Mouse (Mus musculus) left cerebral cortex, adult 2 months (tissue): ENCODE results near the gene Xrcc5. TPM values are rescaled to one million over a fixed set of nuclear protein-coding genes. Genes with fewer than 3 reads are reported as not detected.

Experiments
- DNase-seq, 2 experiments: peaks; one replicate each; pipeline ENCODE4 v3.0.0; 2021 to 2022; ENCODE audit warnings: low spot score in 2 of 2, mixed read lengths in 1 of 2; ENCODE audit errors: extremely low spot score in 1 of 2
- H3K27ac ChIP-seq: fragments of 200-600 bp; 2 replicates; pipeline ENCODE4 v1.8.1; 2022
- H3K4me3 ChIP-seq: fragments of 200-600 bp; 2 replicates; pipeline ENCODE4 v1.8.1; 2022
- CTCF ChIP-seq: fragments of 200-600 bp; IDR thresholded peaks from 2 replicates; pipeline ENCODE4 v1.8.1; 2022; ENCODE audit warnings: antibody characterized with exemption, mild to moderate bottlenecking, moderate library complexity
- intact Hi-C: fragments of 180-260 bp; cut with DNase I; formaldehyde crosslinking; loops from one replicate; pipeline ENCODE4 v1.15.1; 2025
- total RNA-seq, 2 experiments: library from RNA; stranded (reverse); gene quantifications; 2 replicates each; pipeline ENCODE4 v1.2.3; 2021

The Xrcc5 gene
- total RNA-seq, 2 experiments from 2014 or later = 16.9 to 18.2 TPM

GRCm38 (mm10) chr1:72429107-72429807, 122.0 kb downstream of the Xrcc5 start:
- TF ChIP-seq CTCF = no peak
- no peak overlapping the region for H3K27ac ChIP-seq
- no peak for DNase-seq
- intact Hi-C loops = no loop called here
- H3K4me3 ChIP-seq = no peak overlapping the region

- H3K4me3 ChIP-seq = no peak overlapping the region
- intact Hi-C loops = no loop called here
- no peak for DNase-seq
- no peak for TF ChIP-seq CTCF
- H3K27ac ChIP-seq = no peak overlapping the region
Observed at GRCm38 (mm10) chr1:72432579-72432978, 125.4 kb downstream of the Xrcc5 start.

DNA sequence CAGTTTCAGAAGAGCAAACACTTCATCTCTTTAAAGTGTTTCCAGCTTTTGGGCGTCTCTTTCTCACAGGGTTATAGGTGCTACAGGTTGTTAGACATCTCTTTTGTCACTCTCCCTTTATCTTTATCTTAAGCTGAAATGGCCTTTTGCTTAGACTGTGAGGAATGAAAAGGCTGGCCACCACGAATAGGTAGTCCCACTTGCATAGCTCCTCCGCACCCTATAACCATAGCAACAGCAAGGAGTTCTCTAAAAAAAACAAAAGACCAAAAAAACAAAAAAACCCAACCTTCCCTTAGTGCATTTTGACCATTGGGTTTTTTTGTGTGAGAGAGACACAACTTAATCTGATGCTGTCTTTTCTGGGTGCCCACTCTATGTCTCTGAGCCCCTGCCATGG, 127.3 kb downstream of the Xrcc5 start:
- H3K27ac ChIP-seq = peak overlapping the region; percentile 19; the same call in 1 of the 2 replicates
- DNase-seq = no peak
- intact Hi-C loops = no loop called here
- H3K4me3 ChIP-seq = no peak overlapping the region
- TF ChIP-seq CTCF = no peak

- no peak overlapping the region for H3K4me3 ChIP-seq
- H3K27ac ChIP-seq = no peak overlapping the region
- no peak for TF ChIP-seq CTCF
- intact Hi-C loops = no loop called here
- DNase-seq = no peak
Observed at GRCm38 (mm10) chr1:72436967-72437366, 129.7 kb downstream of the Xrcc5 start.

- Histone ChIP-seq H3K4me3 (no peak overlapping the region), H3K27ac (peak overlapping the region; percentile 15; the same call in 1 of the 2 replicates)
- TF ChIP-seq CTCF = no peak
- DNase-seq = peak; percentile 35 to 36
- intact Hi-C loops = no loop called here
Observed at GRCm38 (mm10) chr1:72439146-72439545, 131.9 kb downstream of the Xrcc5 start.

DNA sequence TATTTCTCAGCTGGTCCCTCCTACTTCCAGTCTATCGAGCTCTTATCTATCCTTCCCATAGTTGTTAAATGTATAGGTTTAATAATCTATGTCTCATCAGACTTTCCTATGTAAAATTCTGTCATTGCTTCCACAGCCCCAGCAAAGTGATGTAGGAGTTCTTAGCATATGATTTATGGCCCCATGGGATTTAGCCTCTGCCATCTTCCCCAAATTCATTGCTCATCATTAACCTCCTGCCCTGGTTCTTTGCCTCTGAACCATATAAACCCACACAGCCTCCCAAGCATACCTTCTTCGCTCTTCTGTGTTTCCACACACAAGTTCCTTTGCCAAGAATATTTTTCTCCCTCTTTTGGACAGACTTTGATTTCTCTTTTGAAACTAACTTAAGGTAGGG, 135.5 kb downstream of the Xrcc5 start:
- no peak for DNase-seq
- no peak for TF ChIP-seq CTCF
- Histone ChIP-seq H3K4me3 (no peak overlapping the region), H3K27ac (no peak overlapping the region)
- intact Hi-C loops = no loop called here

Other genes with a start within 250 kb of the Xrcc5 start
- gene Mreg, start 95.1 kb upstream of the Xrcc5 start, total RNA-seq = 1 to 10 TPM; 4.1 to 4.9 TPM
- gene Pecr, start 23.1 kb upstream of the Xrcc5 start, total RNA-seq = 1 to 10 TPM; 4.8 to 5.6 TPM
- gene Tmem169, start 23.1 kb upstream of the Xrcc5 start, total RNA-seq = 10 to 100 TPM; 17.7 to 19.4 TPM
- 10 to 100 TPM; 17.9 to 22.6 TPM for gene March4, start 229.5 kb downstream of the Xrcc5 start, total RNA-seq